Mouse (Mus musculus): ENCODE measurements at regions not wholly inside any gene's neighbourhood (a gene's known extent, or its start where the extent isn't known, plus 50 kb on each side); places are given as distances from the start of the nearest gene placed in this dataset.
"Not testable (repeated sequence)": the region's sequence is repeated elsewhere in the genome, so short reads cannot be mapped to it uniquely, and the experiment has no call there.

- DNase-seq (ENCODE audit: low spot score) = peak; percentile 61
Measured at GRCm38 (mm10) chr16:31508981-31509380, 86.9 kb downstream of the Bdh1 start.

GRCm38 (mm10) chr16:31510097-31510496 lies 88.0 kb downstream of the Bdh1 start:
- no peak for DNase-seq (ENCODE audit: low spot score)

GRCm38 (mm10) chr16:31518816-31519215 lies 96.7 kb downstream of the Bdh1 start:
- no peak for DNase-seq (ENCODE audit: low spot score)

- no peak for DNase-seq (ENCODE audit: low spot score)
Measured at GRCm38 (mm10) chr16:31520081-31520480, 98.0 kb downstream of the Bdh1 start.

- DNase-seq (ENCODE audit: low spot score) = no peak
Measured at GRCm38 (mm10) chr16:31521786-31522185, 99.7 kb downstream of the Bdh1 start.

GRCm38 (mm10) chr16:31526711-31527344 lies 104.7 kb downstream of the Bdh1 start:
- DNase-seq (ENCODE audit: low spot score) = no peak

- DNase-seq (ENCODE audit: low spot score) = no peak
Measured at GRCm38 (mm10) chr16:31528596-31529283, 106.7 kb downstream of the Bdh1 start.

- no peak for DNase-seq (ENCODE audit: low spot score)
Measured at GRCm38 (mm10) chr16:31529284-31529958, 107.3 kb downstream of the Bdh1 start.

GRCm38 (mm10) chr16:31530090-31530489 lies 108.0 kb downstream of the Bdh1 start:
- no peak for DNase-seq (ENCODE audit: low spot score)

- DNase-seq (ENCODE audit: low spot score) = no peak
Measured at GRCm38 (mm10) chr16:31533196-31533777, 111.2 kb downstream of the Bdh1 start.

GRCm38 (mm10) chr16:31534923-31535523 lies 112.9 kb downstream of the Bdh1 start:
- no peak for DNase-seq (ENCODE audit: low spot score)

- DNase-seq (ENCODE audit: low spot score) = no peak
Measured at GRCm38 (mm10) chr16:31536328-31536727, 114.2 kb downstream of the Bdh1 start.

- DNase-seq (ENCODE audit: low spot score) = no peak
Measured at GRCm38 (mm10) chr16:31538606-31539005, 116.5 kb downstream of the Bdh1 start.

- no peak for DNase-seq (ENCODE audit: low spot score)
Measured at GRCm38 (mm10) chr16:31543499-31544170, 119.6 kb upstream of the Dlg1 start.

GRCm38 (mm10) chr16:31546062-31546827 lies 117.0 kb upstream of the Dlg1 start:
- DNase-seq (ENCODE audit: low spot score) = no peak

GRCm38 (mm10) chr16:31546828-31547224 lies 116.4 kb upstream of the Dlg1 start:
- no peak for DNase-seq (ENCODE audit: low spot score)

- no peak for DNase-seq (ENCODE audit: low spot score)
Measured at GRCm38 (mm10) chr16:31547391-31547790, 115.9 kb upstream of the Dlg1 start.

GRCm38 (mm10) chr16:31549975-31550374 lies 113.3 kb upstream of the Dlg1 start:
- no peak for DNase-seq (ENCODE audit: low spot score)

GRCm38 (mm10) chr16:31550539-31550938 lies 112.7 kb upstream of the Dlg1 start:
- DNase-seq (ENCODE audit: low spot score) = not testable (repeated sequence)

- no peak for DNase-seq (ENCODE audit: low spot score)
Measured at GRCm38 (mm10) chr16:31551416-31552151, 111.7 kb upstream of the Dlg1 start.
